Mouse (Mus musculus) lung, adult 2 months (tissue): ENCODE measurements at regions not wholly inside any gene's neighbourhood (a gene's known extent, or its start where the extent isn't known, plus 50 kb on each side); places are given as distances from the start of the nearest gene placed in this dataset.

Experiments used
- CTCF ChIP-seq: fragments of 200-500 bp; IDR thresholded peaks from 2 replicates; pipeline ENCODE4 v1.5.1; 2011; ENCODE audit warnings: mild to moderate bottlenecking, low read length, control low read depth; ENCODE audit not compliant: insufficient read depth
- POLR2A ChIP-seq: fragments of 200-500 bp; IDR thresholded peaks from 2 replicates; pipeline ENCODE4 v1.6.1; 2011; ENCODE audit warnings: low read depth, mild to moderate bottlenecking, control low read depth, low read length, borderline replicate concordance; ENCODE audit errors: extremely low read depth

DNA sequence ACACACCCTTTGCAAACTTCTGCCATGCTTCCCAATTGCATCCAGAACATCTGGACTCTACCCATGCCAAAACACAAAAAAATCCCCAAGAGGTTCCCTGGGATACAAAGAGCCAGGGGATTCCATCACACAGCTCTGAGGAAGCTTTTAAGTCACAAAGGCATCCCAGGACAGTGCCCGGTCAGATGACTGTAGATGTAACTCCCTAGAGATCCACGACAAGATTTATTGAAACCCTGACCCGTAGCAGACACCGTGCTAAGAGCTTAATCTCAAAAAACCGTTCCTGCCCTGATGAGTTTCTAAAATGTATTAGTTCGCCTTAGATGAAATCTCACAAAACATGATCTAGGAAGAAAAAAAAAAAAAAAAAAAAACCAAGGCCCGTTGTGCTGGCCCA, 312.0 kb upstream of the Castor2 start:
- TF ChIP-seq CTCF, result no peak
- no peak for TF ChIP-seq POLR2A
